Mouse (Mus musculus) small intestine, adult 2 months (tissue): ENCODE data around the gene Cenpa. TPM values are rescaled to one million over a fixed set of nuclear protein-coding genes. Genes with fewer than 3 reads are reported as not detected.

ENCODE experiments used
- H3K27ac ChIP-seq: fragments of 200-500 bp; 2 replicates; pipeline ENCODE4 v1.5.1; 2012; ENCODE audit warnings: low read depth, low read length, control low read depth, inconsistent platforms; ENCODE audit not compliant: insufficient read depth
- H3K27me3 ChIP-seq: fragments of 200-500 bp; 2 replicates; pipeline ENCODE4 v1.6.1; 2012; ENCODE audit warnings: mild to moderate bottlenecking, moderate library complexity, low read length, inconsistent platforms; ENCODE audit not compliant: control insufficient read depth, insufficient read depth
- H3K36me3 ChIP-seq: fragments of 200-500 bp; 2 replicates; pipeline ENCODE4 v1.6.1; 2012; ENCODE audit warnings: mild to moderate bottlenecking, low read length, control low read depth, inconsistent platforms; ENCODE audit not compliant: control insufficient read depth, insufficient read depth
- H3K4me1 ChIP-seq: fragments of 200-500 bp; 2 replicates; pipeline ENCODE4 v1.6.1; 2012; ENCODE audit warnings: low read length, inconsistent platforms, mixed read lengths; ENCODE audit not compliant: control insufficient read depth, insufficient read depth, insufficient read length
- H3K4me3 ChIP-seq: fragments of 200-500 bp; 2 replicates; pipeline ENCODE4 v1.5.1; 2012; ENCODE audit warnings: low read depth, mild to moderate bottlenecking, control low read depth, inconsistent platforms, low read length, moderate library complexity
- CTCF ChIP-seq: fragments of 200-500 bp; IDR thresholded peaks from 2 replicates; pipeline ENCODE4 v1.5.1; 2012; ENCODE audit warnings: low read depth, mild to moderate bottlenecking, control low read depth, inconsistent platforms, low read length, moderate library complexity, mixed read lengths; ENCODE audit not compliant: insufficient replicate concordance, insufficient read length; ENCODE audit errors: extremely low read depth
- POLR2A ChIP-seq: fragments of 200-500 bp; IDR thresholded peaks from 2 replicates; pipeline ENCODE4 v1.6.1; 2012; ENCODE audit warnings: low read depth, mild to moderate bottlenecking, control low read depth, inconsistent platforms, low read length, moderate library complexity
- WGBS: fragments of 180-500 bp; shearing (Covaris S2); methylation state at CpG from one replicate; pipeline ENCODE4 v1.1.7; 2018; 5-methylcytosine and 5-hydroxymethylcytosine counted together
- polyA plus RNA-seq: library from polyadenylated mRNA; depleted of rRNA; stranded (reverse); fragments of >200 nt; gene quantifications from 2 replicates; pipeline ENCODE4 v1.2.3, GENCODE M21; 2012

Gene Cenpa
- polyA plus RNA-seq, 1 experiment: 33.0 TPM

DNA sequence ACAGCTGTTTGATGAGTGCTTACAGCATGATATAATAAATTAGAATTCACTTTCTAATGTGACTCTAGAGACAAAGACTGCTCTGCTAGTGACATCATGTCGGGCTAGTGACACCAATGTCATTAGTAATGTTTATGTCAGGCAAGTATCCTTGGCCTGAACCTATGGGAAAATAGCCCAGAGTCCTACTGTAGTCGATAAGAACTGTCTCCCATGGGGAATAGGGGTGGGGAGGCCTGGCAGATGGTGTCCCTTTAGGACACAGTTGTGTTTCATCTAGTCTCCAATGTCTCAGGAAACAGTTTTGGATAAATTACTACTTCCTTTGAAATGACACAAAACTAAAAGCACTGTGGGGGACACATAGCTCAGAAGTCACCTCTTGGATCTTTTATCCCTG is 20.5 kb upstream of the Cenpa start:
- H3K27ac ChIP-seq: no peak overlapping the region
- WGBS: 68% methylated on average over 2 of the region's 2 CpGs
- no peaks in the 10 kb centered on the region for H3K27me3 ChIP-seq
- no peak overlapping the region for H3K4me3 ChIP-seq
- H3K36me3 ChIP-seq: no peaks in the 10 kb centered on the region
- H3K4me1 ChIP-seq: peaks cover 19% of the 10 kb centered on the region; the same call in 1 of the 2 replicates
- TF ChIP-seq POLR2A (no peak), CTCF (no peak)

DNA sequence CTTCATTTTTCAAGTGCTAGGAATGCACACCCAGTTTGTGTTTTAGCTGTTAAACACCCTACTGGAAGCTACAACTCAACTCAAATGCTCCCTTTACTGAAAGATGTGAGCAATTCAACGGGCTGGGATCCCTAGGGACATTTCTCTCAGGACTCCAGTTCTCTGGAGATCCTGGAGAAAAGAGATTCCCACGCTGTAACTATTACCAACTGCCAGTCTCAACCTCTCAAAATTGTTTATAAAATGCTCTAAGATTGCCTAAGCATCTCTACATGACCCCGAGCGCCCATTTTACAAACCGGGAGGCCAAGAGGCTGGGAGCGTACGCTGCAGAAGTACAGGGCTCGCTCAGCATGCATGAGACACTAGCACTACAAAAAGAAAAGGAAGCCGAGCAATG is 19.2 kb upstream of the Cenpa start:
- Histone ChIP-seq H3K27ac (peak overlapping the region; percentile 43), H3K27me3 (no peaks in the 10 kb centered on the region), H3K4me3 (peak overlapping the region; percentile 82), H3K36me3 (no peaks in the 10 kb centered on the region), H3K4me1 (peaks cover 19% of the 10 kb centered on the region; the same call in 1 of the 2 replicates)
- TF ChIP-seq CTCF (no peak), POLR2A (no peak)
- 10% methylated on average over 9 of the region's 9 CpGs for WGBS

DNA sequence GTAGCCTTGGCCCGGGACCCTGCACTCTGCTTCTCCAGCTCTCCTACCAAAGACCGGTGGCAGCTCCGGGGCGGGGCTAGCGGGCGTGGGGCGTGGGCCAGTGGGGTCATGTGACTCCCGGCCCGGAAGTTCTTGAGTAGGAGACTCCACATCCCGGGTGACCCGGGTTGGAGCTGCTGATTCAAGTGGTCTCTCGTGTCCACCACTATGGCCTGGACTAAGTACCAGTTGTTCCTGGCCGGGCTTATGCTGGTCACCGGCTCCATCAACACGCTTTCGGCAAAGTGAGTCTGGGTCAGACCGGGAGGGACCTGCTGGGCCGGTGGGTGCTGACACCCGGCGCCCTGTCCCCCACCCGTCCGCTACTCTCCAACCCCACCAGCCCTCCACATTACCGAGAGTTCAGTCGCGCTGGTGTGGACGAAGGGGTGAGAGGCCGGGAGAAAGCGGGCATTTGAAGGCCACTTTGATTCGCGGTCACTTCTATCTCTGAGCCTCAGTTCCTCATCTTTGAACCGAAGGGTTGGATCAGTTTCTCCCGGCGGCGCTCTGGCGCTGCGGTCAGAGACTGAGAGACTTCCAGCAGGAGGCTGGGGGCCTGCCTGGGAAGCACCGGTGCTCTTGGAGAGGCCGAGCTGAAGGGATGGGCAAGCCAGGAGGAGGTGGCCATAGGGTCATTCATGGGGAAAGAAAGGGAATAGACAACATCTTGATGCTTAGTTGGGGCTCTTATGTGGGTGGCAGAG is 18.6 kb upstream of the Cenpa start, which contains the start of gene Slc35f6:
Gene Slc35f6, plus strand, starts transcription at position 119 of the 746 bp plus-strand sequence.
- TF ChIP-seq CTCF (no peak), POLR2A (peak; percentile 80; the same call in 1 of the 2 replicates)
- H3K4me3 ChIP-seq: peak within 1 kb of the TSS; percentile 82
- under 1% methylated on average over 38 of the region's 38 CpGs for WGBS
- H3K36me3 ChIP-seq: 0 out of 2 replicates have a peak, but pooled peaks cover 2% of the 10 kb centered on the region
- no peaks in the 10 kb centered on the region for H3K27me3 ChIP-seq
- H3K27ac ChIP-seq: peak within 1 kb of the TSS; percentile 43
- peaks cover 19% of the 10 kb centered on the region; the same call in 1 of the 2 replicates for H3K4me1 ChIP-seq

DNA sequence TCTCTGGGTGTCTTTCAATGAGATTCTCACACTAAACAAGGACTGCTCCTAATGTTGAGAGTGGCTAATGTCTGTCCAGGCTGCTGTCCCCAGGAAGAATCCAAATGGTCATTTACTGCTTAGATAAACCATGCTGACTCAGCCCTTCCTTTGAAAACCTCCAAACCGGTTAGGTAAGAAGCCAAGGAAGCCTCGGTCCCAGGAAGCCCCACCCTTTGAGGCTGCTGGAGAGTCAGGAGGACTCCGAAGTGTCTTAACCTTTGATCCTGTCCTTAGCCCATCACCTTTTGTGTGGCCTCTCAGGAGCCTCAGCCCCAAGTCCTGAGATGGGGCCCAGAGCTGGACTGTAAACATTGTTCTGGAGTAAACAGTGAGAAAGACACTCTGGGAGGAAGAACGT is 17.0 kb upstream of the Cenpa start:
- H3K4me1 ChIP-seq: peaks cover 19% of the 10 kb centered on the region; the same call in 1 of the 2 replicates
- 25% methylated on average over 4 of the region's 4 CpGs for WGBS
- H3K27ac ChIP-seq: no peak overlapping the region
- peaks cover 3% of the 10 kb centered on the region; the same call in 1 of the 2 replicates for H3K36me3 ChIP-seq
- TF ChIP-seq CTCF (no peak), POLR2A (no peak)
- no peaks in the 10 kb centered on the region for H3K27me3 ChIP-seq
- H3K4me3 ChIP-seq: no peak overlapping the region

DNA sequence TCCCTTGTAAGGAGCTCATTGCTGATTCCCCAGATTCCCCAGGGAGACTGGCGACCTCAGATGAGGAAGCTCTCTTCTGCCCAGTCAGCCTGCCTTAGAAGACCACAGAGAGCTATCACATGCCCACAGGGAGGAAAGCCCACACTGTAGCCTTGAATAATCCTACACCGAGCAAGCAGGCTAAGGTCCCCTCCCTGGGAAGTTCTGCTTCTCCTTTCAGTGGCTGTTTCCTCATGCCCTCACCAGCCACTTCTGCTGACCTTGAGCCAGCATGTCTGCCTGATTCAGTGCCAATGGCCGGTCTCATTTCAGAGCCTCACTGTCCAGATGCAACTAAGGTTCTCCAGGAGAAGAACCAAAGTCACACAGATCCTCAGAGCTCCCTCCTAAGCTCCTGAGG is 15.8 kb upstream of the Cenpa start:
- Histone ChIP-seq H3K27me3 (no peaks in the 10 kb centered on the region), H3K27ac (no peak overlapping the region), H3K4me1 (peaks cover 19% of the 10 kb centered on the region; the same call in 1 of the 2 replicates), H3K4me3 (no peak overlapping the region), H3K36me3 (peaks cover 15% of the 10 kb centered on the region)
- no peak for TF ChIP-seq POLR2A
- no peak for TF ChIP-seq CTCF
- WGBS: 73% methylated on average over 3 of the region's 3 CpGs

DNA sequence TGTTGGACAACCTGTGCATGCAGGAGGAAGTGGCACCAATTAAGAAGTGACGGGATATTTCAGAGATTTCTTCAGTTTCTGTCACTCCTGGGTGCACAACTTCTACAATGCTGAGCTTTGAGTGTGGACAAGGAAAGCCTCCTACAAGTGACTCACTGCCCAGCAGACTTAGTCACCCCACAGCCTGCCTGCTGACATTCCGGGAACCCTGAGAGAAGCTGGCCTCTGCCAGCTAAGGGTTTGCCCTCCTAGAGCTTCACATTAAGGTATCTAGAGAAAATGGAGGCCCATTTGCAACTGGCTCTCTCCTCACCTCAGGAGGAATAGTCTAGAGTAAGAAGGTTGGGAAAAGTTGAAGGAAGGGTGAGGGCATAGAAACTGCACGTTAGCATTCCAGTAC is 15.0 kb upstream of the Cenpa start:
- Histone ChIP-seq H3K27ac (no peak overlapping the region), H3K36me3 (peaks cover 22% of the 10 kb centered on the region), H3K4me1 (peaks cover 19% of the 10 kb centered on the region; the same call in 1 of the 2 replicates), H3K4me3 (no peak overlapping the region), H3K27me3 (no peaks in the 10 kb centered on the region)
- TF ChIP-seq POLR2A: no peak
- TF ChIP-seq CTCF: no peak
- 88% methylated on average over 3 of the region's 3 CpGs for WGBS

DNA sequence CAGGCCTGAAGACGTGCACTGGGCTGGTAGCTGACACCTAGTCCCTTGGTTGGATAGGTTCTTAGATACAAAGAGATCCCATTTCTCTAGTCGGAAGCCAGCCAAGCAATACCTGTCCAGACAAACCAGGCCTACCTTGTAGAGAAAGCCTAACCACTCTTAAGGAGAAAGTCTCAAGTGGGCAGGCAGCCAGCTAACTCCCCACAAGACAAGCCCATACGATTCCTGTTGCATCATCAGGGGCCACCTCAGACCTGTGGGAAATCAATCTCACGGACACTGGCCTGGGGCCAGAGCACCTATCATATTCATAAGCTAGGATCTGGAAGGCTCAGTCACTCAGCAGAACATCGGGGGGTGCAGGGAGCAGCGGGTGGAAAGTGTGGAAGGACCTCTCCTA is 13.3 kb upstream of the Cenpa start:
- Histone ChIP-seq H3K36me3 (peaks cover 38% of the 10 kb centered on the region), H3K27ac (no peak overlapping the region), H3K4me1 (peaks cover 18% of the 10 kb centered on the region; the same call in 1 of the 2 replicates), H3K4me3 (no peak overlapping the region), H3K27me3 (no peaks in the 10 kb centered on the region)
- no peak for TF ChIP-seq CTCF
- no peak for TF ChIP-seq POLR2A
- 86% methylated on average over 6 of the region's 6 CpGs for WGBS
